Mouse (Mus musculus): ENCODE results near the gene Gm11639. TPM values are rescaled to one million over a fixed set of nuclear protein-coding genes. Genes with fewer than 3 reads are reported as not detected.

Gm11639 gene
- polyA plus RNA-seq, 1 experiment: 0.17 TPM

GRCm38 (mm10) chr11:105156748-105157267, 471.3 kb downstream of the Gm11639 start:
- Histone ChIP-seq H3K27ac (ENCODE audit: insufficient read depth, low read length) (no peak overlapping the region), H3K4me1 (ENCODE audit: control insufficient read depth, insufficient read depth, low read length) (no peaks in the 10 kb centered on the region), H3K4me3 (ENCODE audit: insufficient read depth, low read length) (no peak overlapping the region)
- TF ChIP-seq CTCF (IDR thresholded peaks at IDR 0.05; ENCODE audit: extremely low read depth, insufficient read depth, low read length) (no peak), POLR2A (IDR thresholded peaks at IDR 0.05; ENCODE audit: extremely low read depth, insufficient read depth, low read length) (no peak)

DNA sequence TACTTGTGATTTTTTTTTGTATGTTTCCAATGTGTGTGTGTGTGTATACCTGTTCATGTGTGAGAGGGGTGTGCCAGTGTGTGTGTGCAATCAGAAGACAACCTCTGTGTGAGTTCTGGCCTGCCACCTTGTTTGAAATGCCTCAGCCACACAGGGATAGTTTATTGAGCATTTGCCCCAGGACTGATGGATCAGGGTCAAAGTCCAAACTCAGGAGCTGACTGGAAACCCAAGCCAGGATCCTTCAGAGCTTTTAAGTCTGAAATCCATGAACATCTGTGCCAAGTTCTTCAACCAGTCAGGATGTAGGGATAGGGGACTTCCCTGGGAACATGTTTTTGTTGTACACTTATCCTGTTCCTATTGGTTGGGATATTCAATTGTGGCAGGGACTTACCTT, 472.5 kb downstream of the Gm11639 start:
- Histone ChIP-seq H3K4me1 (ENCODE audit: control insufficient read depth, insufficient read depth, low read length) (no peaks in the 10 kb centered on the region), H3K27ac (ENCODE audit: insufficient read depth, low read length) (no peak overlapping the region), H3K4me3 (ENCODE audit: insufficient read depth, low read length) (no peak overlapping the region)
- TF ChIP-seq CTCF (IDR thresholded peaks at IDR 0.05; ENCODE audit: extremely low read depth, insufficient read depth, low read length) (no peak), POLR2A (IDR thresholded peaks at IDR 0.05; ENCODE audit: extremely low read depth, insufficient read depth, low read length) (no peak)

GRCm38 (mm10) chr11:105159673-105160360, 474.3 kb downstream of the Gm11639 start:
- no peaks in the 10 kb centered on the region for H3K4me1 ChIP-seq (ENCODE audit: control insufficient read depth, insufficient read depth, low read length)
- no peak for TF ChIP-seq CTCF (IDR thresholded peaks at IDR 0.05; ENCODE audit: extremely low read depth, insufficient read depth, low read length)
- no peak for TF ChIP-seq POLR2A (IDR thresholded peaks at IDR 0.05; ENCODE audit: extremely low read depth, insufficient read depth, low read length)
- H3K27ac ChIP-seq (ENCODE audit: insufficient read depth, low read length): no peak overlapping the region
- H3K4me3 ChIP-seq (ENCODE audit: insufficient read depth, low read length): no peak overlapping the region

GRCm38 (mm10) chr11:105161411-105161810, 475.9 kb downstream of the Gm11639 start:
- H3K4me1 ChIP-seq (ENCODE audit: control insufficient read depth, insufficient read depth, low read length): no peaks in the 10 kb centered on the region
- no peak overlapping the region for H3K4me3 ChIP-seq (ENCODE audit: insufficient read depth, low read length)
- no peak for TF ChIP-seq CTCF (IDR thresholded peaks at IDR 0.05; ENCODE audit: extremely low read depth, insufficient read depth, low read length)
- TF ChIP-seq POLR2A (IDR thresholded peaks at IDR 0.05; ENCODE audit: extremely low read depth, insufficient read depth, low read length): no peak

DNA sequence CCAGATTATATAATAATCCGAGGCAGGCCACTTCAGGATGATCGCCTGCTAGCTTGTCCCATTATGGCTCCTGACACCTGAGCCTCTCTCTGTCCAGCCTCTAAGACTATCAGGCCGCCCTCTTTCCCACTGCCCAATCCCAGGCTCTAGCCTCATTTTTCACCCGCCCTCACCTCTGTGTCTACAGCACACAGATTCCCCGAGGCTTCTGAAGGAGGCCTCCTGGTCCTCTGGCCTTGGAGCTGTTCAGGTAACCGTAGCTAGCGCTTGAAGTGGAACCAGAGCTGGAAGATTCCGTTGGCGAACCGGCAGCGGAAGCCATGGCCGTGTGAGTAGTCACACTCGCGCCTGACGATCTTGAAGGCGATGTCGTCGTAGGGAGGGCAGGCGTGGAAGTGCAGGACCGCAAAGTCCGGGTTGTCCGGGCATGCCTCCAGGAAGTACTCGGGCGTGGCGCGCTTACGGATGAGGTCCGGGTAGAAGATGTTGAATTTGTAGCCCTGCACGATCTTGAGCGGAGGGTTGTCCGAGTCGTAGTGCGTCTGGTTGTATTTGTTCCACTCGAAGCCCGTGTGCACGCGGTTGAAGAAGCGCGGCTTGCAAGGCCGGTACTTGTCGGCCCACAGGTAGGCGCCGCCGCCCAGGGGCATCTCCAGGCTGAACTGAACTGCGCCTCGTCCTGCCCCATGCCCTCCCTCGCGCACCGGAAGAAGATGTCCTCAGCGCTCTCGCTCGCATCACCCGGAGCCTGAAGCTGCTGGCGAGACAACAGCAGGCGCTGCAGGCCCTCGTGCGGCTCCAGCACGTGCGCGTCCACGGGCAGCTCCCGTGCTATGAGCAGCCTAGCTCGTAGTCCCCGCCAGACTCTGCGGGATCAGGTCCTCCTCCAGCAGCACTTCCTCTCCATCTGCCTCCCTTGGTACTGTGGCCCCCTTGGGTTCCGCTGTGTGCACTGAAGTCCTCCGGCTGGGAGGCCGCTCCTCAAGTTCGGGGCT, 479.3 kb downstream of the Gm11639 start:
- no peak overlapping the region for H3K27ac ChIP-seq (ENCODE audit: insufficient read depth, low read length)
- TF ChIP-seq CTCF (IDR thresholded peaks at IDR 0.05; ENCODE audit: extremely low read depth, insufficient read depth, low read length) (no peak), POLR2A (IDR thresholded peaks at IDR 0.05; ENCODE audit: extremely low read depth, insufficient read depth, low read length) (no peak)
- no peak overlapping the region for H3K4me3 ChIP-seq (ENCODE audit: insufficient read depth, low read length)
- no peaks in the 10 kb centered on the region for H3K4me1 ChIP-seq (ENCODE audit: control insufficient read depth, insufficient read depth, low read length)

More at GRCm38 (mm10) chr11:105161411-105161810, 475.9 kb downstream of the Gm11639 start:
- no peak overlapping the region for H3K27ac ChIP-seq (ENCODE audit: insufficient read depth, low read length)

GRCm38 (mm10) chr11:105166780-105167179, 481.3 kb downstream of the Gm11639 start:
- TF ChIP-seq POLR2A (IDR thresholded peaks at IDR 0.05; ENCODE audit: extremely low read depth, insufficient read depth, low read length): no peak
- no peak for TF ChIP-seq CTCF (IDR thresholded peaks at IDR 0.05; ENCODE audit: extremely low read depth, insufficient read depth, low read length)
- no peak overlapping the region for H3K27ac ChIP-seq (ENCODE audit: insufficient read depth, low read length)
- no peaks in the 10 kb centered on the region for H3K4me1 ChIP-seq (ENCODE audit: control insufficient read depth, insufficient read depth, low read length)
- no peak overlapping the region for H3K4me3 ChIP-seq (ENCODE audit: insufficient read depth, low read length)

Other genes with a start within 250 kb of the Gm11639 start
- 85.7 and 86.2 TPM in 2 replicates for gene Kansl1, start 216.8 kb upstream of the Gm11639 start, polyA plus RNA-seq (2012; rRNA removed)
- gene Cdc27, start 135.1 kb upstream of the Gm11639 start, polyA plus RNA-seq (2012; rRNA removed): 22.2 and 23.8 TPM in 2 replicates
- gene Myl4, start 135.0 kb upstream of the Gm11639 start, polyA plus RNA-seq (2012; rRNA removed): 70.4 and 74.0 TPM in 2 replicates
- gene Itgb3, start 77.7 kb upstream of the Gm11639 start, polyA plus RNA-seq (2012; rRNA removed): 2.4 and 2.5 TPM in 2 replicates

All from cortical plate, adult 2 months (tissue).